Mouse (Mus musculus): ENCODE data around the gene Pcp4.
"Not testable (repeated sequence)": the region's sequence is repeated elsewhere in the genome, so short reads cannot be mapped to it uniquely, and the experiment has no call there.

Pcp4 gene

GRCm38 (mm10) chr16:96467445-96467844 lies at the start of gene Pcp4:
Pcp4 (plus strand) TSS chr16:96467606.
- peak; percentile 91 for DNase-seq

DNA sequence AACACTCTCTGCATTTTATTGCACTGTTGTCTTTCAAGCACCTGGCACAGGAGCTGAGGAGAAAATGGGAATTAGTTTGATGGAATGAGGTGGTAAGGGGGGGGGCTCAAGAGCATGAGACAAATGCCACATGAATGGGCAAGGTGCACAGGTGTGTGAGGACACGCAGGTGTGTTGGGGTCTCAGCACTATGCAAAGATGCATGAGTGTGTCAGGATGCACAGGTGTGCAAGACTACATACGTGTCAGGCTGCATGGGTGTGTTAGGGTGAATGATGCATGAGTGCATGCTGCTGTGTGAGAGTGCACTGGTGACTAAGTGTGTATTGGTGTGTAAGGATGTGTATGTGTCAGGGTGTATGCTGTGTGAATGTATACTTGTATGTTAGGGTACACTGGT lies 42.4 kb upstream of the Pcp4 start:
- no peak for DNase-seq

GRCm38 (mm10) chr16:96426671-96427070 lies 40.7 kb upstream of the Pcp4 start:
- DNase-seq, result no peak

- no peak for DNase-seq
Measured at GRCm38 (mm10) chr16:96429046-96429445, 38.4 kb upstream of the Pcp4 start.

GRCm38 (mm10) chr16:96433266-96433665 lies 34.1 kb upstream of the Pcp4 start:
- DNase-seq, result no peak

- no peak for DNase-seq
Measured at GRCm38 (mm10) chr16:96434024-96434785, 33.2 kb upstream of the Pcp4 start.

GRCm38 (mm10) chr16:96438946-96439345 lies 28.5 kb upstream of the Pcp4 start:
- DNase-seq, result no peak

- no peak for DNase-seq
Measured at GRCm38 (mm10) chr16:96439682-96440081, 27.7 kb upstream of the Pcp4 start.

GRCm38 (mm10) chr16:96440871-96441270 lies 26.5 kb upstream of the Pcp4 start:
- DNase-seq, result no peak

DNA sequence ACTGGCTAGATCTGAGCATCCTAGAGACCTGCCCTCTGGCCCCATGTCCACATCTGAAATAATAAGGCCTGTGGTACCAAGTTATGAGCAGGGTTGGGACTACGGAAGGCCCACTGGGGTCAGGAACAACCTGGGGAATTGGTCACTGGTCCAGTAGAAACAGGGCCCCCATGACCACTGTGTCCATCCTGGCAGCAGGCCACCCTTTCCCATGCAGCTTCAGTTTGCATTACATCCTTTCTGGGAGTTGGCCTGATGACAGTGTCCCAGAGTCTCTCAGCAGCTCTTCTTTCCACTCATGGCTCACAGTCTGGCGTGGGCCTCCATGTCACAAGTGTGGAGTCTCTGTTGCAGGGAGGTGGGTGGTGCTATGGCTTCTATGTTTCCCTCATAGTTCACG lies 25.6 kb upstream of the Pcp4 start:
- DNase-seq, result no peak

DNA sequence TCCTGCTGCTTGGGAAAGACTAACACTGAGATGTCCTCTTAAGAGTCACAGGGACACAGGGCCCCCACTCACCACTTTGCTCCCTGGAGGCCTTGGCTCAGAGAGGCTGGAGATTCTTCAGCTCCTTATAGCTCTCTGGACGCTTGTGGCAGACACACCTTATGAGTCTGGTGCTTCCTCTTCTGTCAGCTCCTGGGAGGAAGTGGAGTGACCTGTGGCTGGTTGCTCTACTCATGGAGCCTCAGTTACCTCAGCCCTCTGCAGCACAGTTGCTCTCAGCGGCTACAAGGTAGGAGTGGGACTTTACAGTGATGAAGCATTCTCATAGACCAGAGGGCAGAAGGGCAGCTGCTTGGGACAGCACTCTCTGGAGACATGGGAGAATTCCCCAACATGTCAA lies 23.9 kb upstream of the Pcp4 start, which contains the start of gene Itgb2l:
Itgb2l (minus strand) TSS at position 152 of the 400 bp plus-strand sequence.
- no peak for DNase-seq

GRCm38 (mm10) chr16:96450871-96451270 lies 16.5 kb upstream of the Pcp4 start:
- DNase-seq, result not testable (repeated sequence)

- no peak for DNase-seq
Measured at GRCm38 (mm10) chr16:96454086-96454485, 13.3 kb upstream of the Pcp4 start.

DNA sequence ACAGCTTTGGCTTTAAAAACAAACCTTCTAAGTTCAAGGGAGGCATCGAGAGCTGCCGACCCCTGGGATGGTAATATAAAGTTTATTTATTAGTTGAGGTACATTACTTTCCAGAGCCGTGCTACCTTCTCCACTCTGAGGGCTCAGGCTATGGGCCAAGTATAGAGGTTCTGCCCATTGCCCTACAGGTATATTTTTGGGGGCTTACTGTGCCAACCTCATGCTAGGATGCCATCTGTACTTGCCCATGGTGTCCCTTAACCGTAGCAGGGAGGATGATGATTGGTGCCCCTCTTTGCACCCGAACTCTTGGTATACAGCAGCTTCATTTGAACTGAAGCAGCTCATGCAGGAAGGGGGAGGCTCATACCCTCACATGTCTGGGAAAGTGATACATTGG lies 9.8 kb upstream of the Pcp4 start:
- no peak for DNase-seq

- no peak for DNase-seq
Measured at GRCm38 (mm10) chr16:96459356-96459755, 8.1 kb upstream of the Pcp4 start.

GRCm38 (mm10) chr16:96460788-96461187 lies 6.6 kb upstream of the Pcp4 start:
- DNase-seq, result no peak

DNA sequence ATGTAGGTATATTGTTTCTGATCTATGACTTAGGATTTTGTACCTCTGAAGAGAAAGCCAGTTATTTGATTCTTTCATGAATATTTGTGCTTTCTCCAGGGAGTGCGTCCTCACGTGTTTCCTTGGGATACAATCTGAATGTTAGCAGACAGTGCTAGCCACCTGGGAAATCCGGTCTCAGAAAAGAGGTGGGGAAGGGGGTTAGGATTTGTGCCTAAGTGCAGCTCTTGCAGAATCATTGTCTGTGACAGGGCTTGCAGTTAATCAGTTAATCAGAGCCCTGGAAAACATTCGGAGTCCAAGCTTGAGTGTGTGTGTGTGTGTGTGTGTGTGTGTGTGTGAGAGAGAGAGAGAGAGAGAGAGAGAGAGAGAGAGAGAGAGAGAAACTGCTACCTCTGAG lies 605 bp downstream of the Pcp4 start:
- no peak for DNase-seq

DNA sequence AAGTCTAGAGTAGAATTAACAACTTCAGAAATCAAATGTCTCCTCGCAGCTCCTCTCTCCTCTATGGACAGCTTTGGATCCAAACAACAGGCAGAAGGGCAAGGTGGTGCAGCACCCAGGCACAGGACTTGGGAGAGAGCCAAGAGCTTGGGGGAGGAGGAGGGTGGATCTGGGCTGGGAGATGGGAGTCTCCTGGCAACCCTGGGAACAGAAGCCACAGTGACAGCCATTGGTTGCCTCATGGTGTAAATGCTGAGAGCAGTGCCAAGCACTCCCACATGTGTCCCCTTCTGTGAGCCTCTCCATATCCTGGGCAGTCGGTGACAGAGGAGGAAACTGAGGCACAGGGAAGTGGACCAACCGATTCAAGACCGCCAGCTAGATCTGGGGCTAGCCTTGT lies 1.3 kb downstream of the Pcp4 start:
- peak; percentile 71 for DNase-seq

DNA sequence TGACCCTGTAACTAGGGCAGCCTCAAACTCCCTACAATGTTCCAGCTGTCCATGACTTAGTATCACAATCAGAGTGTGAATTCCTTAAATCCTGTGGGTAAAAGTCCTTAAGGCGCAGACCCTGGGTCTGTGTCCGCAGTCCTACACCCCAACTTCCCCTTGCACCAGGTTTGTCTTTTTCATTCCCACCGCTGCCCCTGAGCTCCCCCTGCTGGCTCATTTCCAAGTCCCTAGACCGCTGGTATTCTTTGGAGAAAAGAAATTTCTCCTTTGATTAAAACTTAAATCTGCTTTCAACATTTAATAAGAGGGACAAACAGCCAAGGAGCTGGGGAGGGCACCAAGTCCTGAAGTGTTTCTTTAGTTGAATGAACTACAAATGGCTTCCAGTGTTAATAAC lies 2.2 kb downstream of the Pcp4 start:
- DNase-seq, result peak; percentile 52

DNA sequence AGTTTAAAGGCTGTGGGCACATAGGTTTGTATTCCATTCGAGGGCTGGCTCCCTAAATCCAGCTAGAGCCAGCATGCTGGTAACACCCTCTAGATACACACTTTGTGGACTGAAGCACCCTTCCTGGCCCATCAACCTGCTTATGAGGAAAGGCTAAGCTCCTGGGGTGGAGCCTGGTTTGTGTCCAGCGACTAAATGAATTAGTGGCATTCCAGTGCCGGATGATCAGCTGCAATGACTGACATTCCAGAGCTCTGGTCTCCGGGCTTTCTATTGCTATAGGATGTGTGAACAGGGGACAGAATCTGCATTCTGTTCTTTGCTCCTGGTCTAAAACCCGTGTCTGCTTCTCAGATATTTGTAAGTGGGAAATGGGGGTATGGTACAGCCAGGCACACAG lies 5.0 kb downstream of the Pcp4 start:
- no peak for DNase-seq

GRCm38 (mm10) chr16:96472816-96473215 lies 5.4 kb downstream of the Pcp4 start:
- no peak for DNase-seq

- DNase-seq, result no peak
Measured at GRCm38 (mm10) chr16:96474185-96474584, 6.8 kb downstream of the Pcp4 start.

DNA sequence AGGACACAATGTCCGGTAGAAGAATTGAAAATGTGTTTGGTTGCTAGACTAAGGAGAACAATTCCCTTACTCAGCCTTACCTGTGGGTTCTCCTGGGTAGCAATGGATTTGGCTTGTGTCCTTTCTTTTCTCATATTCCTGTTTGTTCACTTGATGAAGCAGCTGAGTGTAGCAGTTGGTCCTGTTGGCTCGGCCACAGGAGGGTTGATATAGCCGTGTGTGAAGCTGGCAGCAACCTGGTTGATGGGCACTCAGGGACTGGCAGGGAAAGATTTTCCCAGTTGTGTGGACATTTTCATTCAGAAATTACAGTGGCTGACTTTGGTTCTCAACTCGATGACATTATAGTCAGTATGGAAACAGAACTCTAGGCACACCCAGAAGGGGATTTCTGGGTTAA lies 14.4 kb downstream of the Pcp4 start:
- no peak for DNase-seq

DNA sequence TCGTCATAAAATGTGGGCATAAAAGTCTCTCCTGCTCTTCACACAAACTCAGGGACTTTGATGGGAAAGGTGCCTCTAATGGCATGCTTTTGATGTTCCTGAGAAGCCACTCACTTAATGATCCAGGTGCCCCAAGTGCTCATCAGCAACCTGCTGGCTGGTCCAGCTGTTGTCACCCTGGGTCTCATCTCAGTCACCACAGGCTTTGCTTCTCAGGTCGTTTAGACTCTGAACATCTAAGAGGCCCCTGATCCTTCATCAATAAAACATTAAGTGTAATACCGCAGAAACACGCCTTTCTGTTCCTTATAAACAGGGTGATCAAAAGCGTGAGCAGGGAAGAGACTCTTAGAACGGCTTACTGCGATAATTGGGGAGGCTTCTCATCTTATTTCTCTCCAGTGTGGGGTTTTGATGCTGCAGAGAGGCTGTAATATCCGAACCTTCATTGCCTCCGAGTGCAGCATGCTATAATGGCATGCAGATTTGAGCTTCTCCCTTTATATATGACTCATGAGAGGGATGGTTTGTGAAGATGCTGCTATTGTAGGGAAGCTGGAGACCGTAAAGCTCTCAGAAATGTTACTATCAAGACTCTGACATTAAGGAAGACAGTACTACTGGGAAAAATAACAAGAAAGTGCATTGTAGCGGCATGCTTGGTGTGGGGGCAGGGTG lies 19.7 kb downstream of the Pcp4 start:
- no peak for DNase-seq

DNA sequence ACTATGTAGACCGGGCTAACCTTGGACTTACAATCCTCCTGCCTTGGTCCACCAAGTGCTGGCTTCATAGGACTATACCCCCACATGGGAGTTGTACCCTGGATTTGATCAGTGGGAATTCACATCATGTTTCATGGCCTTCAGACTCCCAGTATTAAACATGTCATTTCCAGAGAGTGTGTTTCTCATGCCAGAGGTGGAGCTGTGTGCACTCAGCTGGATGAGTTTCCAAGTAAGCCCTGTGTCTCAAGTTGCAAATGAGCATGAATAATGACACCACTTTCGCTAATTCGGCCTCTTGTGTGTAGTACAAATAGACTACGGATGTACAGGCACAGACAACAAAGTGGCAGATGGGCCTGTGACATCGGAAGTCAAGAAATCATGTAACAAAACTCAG lies 20.6 kb downstream of the Pcp4 start:
- DNase-seq, result no peak

Data from right cerebral cortex, postnatal 14 days (tissue).